Mouse (Mus musculus) layer of hippocampus, postnatal 10 days (tissue): ENCODE measurements around the gene Lrp2. TPM values are rescaled to one million over a fixed set of nuclear protein-coding genes. Genes with fewer than 3 reads are reported as not detected.

Experiments used
- DNase-seq, 2 experiments: peaks; one replicate each; pipeline ENCODE4 v3.0.0; 2021; ENCODE audit warnings: low spot score in 2 of 2
- long read RNA-seq: library from polyadenylated mRNA; stranded (forward); transcript quantifications from one replicate; pipeline ENCODE4 v2.0.0, GENCODE M21; 2023
- total RNA-seq, 2 experiments: library from RNA; stranded (reverse); gene quantifications; 2 replicates each; pipeline ENCODE4 v1.2.3; 2021

Lrp2 gene
- total RNA-seq = under 1 TPM; 0.74 to 0.78 TPM
- long read RNA-seq = 0 reads

- DNase-seq = peak; percentile 23 to 40
Observed at GRCm38 (mm10) chr2:69585886-69586398, at the start of gene Lrp2. Gene Lrp2 (minus strand): TSS chr2:69586065.

GRCm38 (mm10) chr2:69635064-69635701, 49.3 kb upstream of the Lrp2 start:
- DNase-seq = peak; percentile 44 to 49

- DNase-seq = no peak
Observed at GRCm38 (mm10) chr2:69631449-69631848, 45.6 kb upstream of the Lrp2 start.

- DNase-seq = no peak
Observed at GRCm38 (mm10) chr2:69630792-69631191, 44.9 kb upstream of the Lrp2 start.

- no peak for DNase-seq
Observed at GRCm38 (mm10) chr2:69629914-69630313, 44.0 kb upstream of the Lrp2 start.

GRCm38 (mm10) chr2:69629215-69629614, 43.4 kb upstream of the Lrp2 start:
- DNase-seq = no peak

GRCm38 (mm10) chr2:69619286-69619685, 33.4 kb upstream of the Lrp2 start:
- DNase-seq = no peak

GRCm38 (mm10) chr2:69618336-69618735, 32.5 kb upstream of the Lrp2 start:
- no peak for DNase-seq

- DNase-seq = no peak
Observed at GRCm38 (mm10) chr2:69613237-69613636, 27.4 kb upstream of the Lrp2 start.

- DNase-seq = no peak
Observed at GRCm38 (mm10) chr2:69612716-69613115, 26.9 kb upstream of the Lrp2 start.

GRCm38 (mm10) chr2:69612237-69612636, 26.4 kb upstream of the Lrp2 start:
- no peak for DNase-seq

GRCm38 (mm10) chr2:69606621-69607020, 20.8 kb upstream of the Lrp2 start:
- no peak for DNase-seq

- DNase-seq = no peak
Observed at GRCm38 (mm10) chr2:69603726-69604393, 18.0 kb upstream of the Lrp2 start.

- DNase-seq = no peak
Observed at GRCm38 (mm10) chr2:69593168-69593567, 7.3 kb upstream of the Lrp2 start.

- no peak for DNase-seq
Observed at GRCm38 (mm10) chr2:69592536-69592935, 6.7 kb upstream of the Lrp2 start.

GRCm38 (mm10) chr2:69591966-69592505, 6.2 kb upstream of the Lrp2 start:
- DNase-seq = no peak

GRCm38 (mm10) chr2:69590548-69590947, 4.7 kb upstream of the Lrp2 start:
- no peak for DNase-seq

GRCm38 (mm10) chr2:69587896-69588295, 2.0 kb upstream of the Lrp2 start:
- DNase-seq = peak in 1 of 2 experiments; percentile 13

GRCm38 (mm10) chr2:69586821-69587728, 1.2 kb upstream of the Lrp2 start:
- DNase-seq = peak in 1 of 2 experiments; percentile 11

- DNase-seq = peak in 1 of 2 experiments; percentile 30
Observed at GRCm38 (mm10) chr2:69585191-69585885, 527 bp downstream of the Lrp2 start.
